Mouse (Mus musculus) bone marrow, adult 2 months (tissue): Measurements from ENCODE around the gene Hps6.

Experiments used
- CTCF ChIP-seq: fragments of 200-500 bp; IDR thresholded peaks from 2 replicates; pipeline ENCODE4 v1.5.1; 2011; ENCODE audit warnings: low read length, control low read depth; ENCODE audit not compliant: control insufficient read depth, insufficient read depth
- POLR2A ChIP-seq: fragments of 200-500 bp; IDR thresholded peaks from 2 replicates; pipeline ENCODE4 v1.6.1; 2011; ENCODE audit warnings: low read depth, mild to moderate bottlenecking, control low read depth, low read length, borderline replicate concordance; ENCODE audit not compliant: control insufficient read depth

- no peak for TF ChIP-seq POLR2A
- no peak for TF ChIP-seq CTCF
Observed at GRCm38 (mm10) chr19:46026567-46026966, 23.3 kb downstream of the Hps6 start.
